Mouse (Mus musculus) T-helper 2 cell (primary cell): ENCODE measurements at regions not wholly inside any gene's neighbourhood (a gene's known extent, or its start where the extent isn't known, plus 50 kb on each side); places are given as distances from the start of the nearest gene placed in this dataset.

Experiments used
- in situ Hi-C: fragments of 300-600 bp; cut with MboI, MseI; formaldehyde crosslinking; loops from one replicate; pipeline ENCODE4 v1.15.1; 2025; ENCODE audit warnings: high pct_unique_total_duplicates

DNA sequence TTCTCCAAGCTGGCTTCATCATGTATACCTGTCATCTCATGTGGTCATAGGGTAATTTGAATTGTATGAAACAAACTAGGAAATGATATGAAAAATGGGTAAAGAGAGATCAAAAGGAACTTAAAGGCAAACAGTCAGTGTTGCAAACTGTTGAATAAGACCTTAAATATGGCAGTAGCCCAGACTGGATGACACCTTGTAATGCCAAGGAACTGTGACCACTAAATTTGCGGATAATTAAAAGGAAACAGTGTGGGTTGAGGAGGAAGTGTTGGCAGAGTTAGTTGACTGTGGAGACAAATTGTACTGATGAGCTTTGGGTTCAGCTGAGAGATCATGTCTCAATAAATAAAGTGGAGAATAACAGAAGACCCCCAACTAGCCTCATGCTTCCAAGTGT is 147.3 kb upstream of the Rasa1 start:
- in situ Hi-C loops, result loop anchor here (10.0 kb wide), 1 partner anchor 161 kb away; no protein-coding TSS in a partner anchor

DNA sequence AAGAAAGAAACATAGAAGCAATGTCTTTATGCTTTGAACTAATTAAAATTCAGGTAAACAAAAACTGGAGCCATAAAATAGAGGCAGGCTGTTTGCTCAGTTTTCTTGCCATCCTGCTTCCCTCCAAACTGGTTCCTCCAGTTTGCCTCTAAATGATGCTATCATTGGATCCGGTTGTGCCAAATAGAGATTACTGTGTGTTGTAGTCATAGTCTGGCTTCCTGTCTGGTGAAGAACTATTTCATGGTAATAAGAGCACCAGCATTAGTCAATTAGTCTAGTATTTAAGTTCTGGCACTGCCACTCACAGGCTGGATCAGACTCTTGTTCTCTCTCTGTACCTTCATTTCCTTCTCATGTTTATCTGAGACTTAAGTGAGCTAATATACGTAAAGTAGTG is 141.9 kb upstream of the Rasa1 start:
- in situ Hi-C loops, result loop anchor here (10.0 kb wide), 1 partner anchor 156 kb away; no protein-coding TSS in a partner anchor

DNA sequence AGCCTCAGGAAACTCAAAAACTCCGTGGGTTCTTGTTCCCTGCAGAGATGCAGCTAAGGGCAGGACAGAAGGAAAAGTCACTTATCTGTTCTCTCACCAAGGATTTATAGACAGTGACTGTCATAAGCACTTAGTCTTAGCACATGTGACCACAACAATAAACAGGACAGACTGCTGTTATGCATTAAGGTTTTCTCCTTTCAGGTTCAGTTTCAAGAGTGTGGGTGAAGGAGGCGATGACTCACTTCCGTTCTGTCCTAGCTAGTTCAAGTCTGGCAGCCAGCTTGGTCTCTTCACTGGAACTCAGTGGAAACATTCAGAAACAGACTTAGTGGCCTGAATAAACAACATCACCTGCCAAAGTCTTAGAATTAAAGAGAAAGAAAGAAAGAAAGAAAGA is 141.1 kb upstream of the Rasa1 start:
- in situ Hi-C loops, result loop anchor here (10.0 kb wide), 1 partner anchor 155 kb away; no protein-coding TSS in a partner anchor

DNA sequence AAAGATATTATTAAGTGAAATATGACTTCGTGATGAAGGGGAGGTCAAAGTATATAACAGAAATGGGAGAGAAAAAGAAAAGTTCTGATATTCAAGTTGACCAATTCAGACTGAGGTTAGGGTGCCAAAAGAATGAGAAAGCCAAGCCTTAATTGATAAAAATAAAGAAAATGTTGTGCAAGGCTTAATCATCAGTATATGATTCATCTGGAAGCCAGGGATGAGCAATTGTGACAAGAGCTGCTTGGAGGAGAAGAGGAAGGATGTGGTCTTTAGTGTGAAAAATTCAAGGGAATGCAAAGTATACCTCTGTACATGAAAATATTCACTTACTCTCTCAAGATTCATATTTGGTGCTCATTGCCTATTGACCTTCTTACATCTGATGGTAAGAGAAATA is 129.7 kb upstream of the Rasa1 start:
- in situ Hi-C loops, result no loop called here

DNA sequence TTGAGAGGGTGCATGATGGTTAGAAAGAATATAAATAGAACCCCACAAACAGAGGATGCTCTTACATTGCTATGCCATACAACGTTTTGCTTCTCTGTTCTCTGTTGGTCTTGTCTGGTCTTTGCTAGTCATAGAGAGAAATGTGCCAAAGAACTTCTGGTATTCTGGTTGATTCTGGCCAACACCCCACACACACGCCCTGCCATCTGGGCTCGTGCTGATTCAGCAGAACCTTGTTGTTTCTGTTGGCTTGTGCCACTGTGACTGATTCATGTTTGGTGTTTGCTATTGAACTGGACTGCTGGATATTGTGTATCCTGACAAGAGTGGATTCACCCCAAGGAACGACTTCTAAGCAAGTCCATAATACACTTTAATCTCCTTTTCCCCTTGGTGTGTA is 126.0 kb upstream of the Rasa1 start:
- in situ Hi-C loops, result no loop called here

DNA sequence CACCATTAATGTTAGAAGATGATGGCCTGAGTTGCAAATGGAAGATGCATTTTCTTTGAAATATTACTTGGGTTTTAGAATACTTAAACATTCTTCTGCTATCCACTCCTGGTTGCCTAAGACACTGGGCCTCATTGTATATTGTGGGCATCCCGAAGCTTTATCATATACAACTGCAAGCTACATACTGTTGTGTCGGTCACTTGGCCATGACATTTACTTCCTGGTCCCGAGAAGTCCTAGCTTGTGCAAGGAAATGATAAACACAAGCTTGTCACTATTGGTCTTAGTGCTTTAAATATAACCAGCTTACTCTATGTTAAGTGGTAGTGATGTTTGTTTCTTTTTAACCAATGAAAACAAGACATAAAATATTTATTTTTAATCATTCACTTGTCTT is 122.4 kb upstream of the Rasa1 start:
- in situ Hi-C loops, result no loop called here

DNA sequence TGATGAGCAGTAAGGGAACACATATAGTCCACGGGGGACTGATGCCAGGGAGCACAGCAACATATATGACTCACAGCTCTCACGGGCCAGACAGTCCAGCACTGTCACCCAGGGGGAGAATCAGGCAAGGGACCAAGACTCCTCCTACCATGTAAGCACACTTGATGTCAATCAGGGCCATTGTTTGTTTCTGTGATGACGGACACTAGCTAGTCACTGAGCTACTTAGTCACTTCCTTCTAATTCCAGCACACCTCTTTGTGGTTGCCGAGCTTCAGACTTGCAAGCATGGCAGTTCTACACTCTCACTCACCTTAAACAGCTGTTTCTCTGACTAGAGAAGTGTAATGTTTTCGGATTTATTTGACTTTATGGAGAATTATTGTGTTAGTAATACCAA is 109.9 kb upstream of the Rasa1 start:
- in situ Hi-C loops, result no loop called here

DNA sequence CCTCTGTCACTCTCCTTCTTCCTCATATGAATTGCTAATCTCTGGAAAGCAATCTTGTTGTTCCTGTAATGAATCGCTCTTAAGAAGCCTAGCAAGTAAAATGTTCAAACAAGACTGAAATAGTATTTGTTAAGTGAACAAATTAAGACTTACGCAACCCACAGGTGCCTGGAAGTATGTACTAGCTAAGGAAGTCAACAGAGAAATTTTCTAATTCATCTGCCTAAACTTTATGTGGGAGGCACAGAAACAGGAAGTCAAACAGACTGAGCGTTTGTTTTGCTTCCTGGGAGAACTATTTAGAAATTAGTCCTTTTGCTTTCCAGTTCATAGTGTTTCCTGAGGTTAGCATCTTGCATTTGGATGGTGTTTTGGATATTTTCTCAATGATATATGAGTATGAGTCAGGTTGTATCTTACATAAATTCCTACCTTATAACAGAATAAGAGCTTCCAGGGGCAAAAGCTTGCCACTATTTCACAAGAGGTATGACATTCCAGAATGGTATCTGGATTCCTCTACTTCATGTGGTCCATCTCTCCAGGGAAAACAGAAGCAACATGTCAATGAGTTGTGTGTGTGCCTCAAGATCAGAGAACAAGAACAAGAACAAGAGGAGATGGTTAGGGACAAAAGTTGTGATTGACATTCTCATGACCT is 87.5 kb upstream of the Rasa1 start:
- in situ Hi-C loops, result no loop called here

DNA sequence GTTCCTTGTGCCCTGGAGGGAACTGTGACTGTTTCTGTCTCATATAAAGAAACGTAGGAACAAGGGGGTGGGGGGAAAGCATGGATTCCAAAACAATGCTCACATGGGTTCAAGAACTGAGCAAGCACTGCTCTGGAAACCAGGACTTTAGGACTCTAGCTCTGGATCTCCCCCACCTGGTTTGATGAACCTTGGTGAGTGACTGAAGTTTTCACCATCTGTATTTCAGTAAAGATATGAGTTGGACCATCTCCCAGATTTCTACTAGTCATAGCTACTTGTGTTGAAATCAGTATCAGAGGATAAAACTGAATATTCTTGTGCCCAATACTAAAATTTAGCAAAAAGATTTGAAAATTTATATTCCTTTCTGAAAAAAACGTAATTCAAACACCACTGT is 70.7 kb upstream of the Rasa1 start:
- in situ Hi-C loops, result no loop called here

DNA sequence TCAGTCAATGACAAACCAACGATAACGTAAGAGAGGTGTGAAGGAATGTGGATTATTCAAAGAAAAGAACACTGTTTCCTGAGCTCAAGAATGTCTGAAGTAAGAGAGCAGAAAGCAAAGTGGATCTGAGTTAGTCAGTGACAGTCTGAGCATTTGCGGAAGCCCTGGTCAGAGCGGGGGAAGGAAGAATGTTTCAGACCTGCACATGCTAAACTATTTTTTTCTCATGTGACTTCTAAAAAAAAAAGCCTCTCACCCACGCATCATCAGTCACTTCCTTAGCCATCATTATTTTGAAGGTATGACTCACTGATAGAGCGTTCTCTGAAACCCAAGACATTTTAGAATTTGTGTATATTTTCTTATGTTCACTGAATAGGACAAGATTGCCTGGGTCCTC is 70.2 kb upstream of the Rasa1 start:
- in situ Hi-C loops, result no loop called here

DNA sequence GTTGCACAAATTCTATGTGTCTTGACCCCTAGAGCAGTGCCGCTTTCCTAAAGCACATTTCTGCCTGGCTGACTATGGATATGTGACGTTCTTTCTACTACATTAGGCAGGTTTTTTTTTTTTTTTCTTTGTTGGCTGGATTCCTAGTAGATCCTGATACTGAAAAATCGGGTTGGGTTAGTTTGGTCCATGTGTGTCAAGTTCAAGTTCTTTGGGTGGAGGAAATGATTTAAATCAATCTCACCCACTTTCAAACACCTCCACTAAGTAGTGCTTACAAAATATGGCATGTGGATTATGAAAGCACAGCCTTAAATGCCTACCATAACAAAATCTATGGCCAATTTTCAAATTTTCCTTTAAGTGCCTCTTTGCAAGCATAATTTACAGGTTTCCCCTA is 63.1 kb upstream of the Rasa1 start:
- in situ Hi-C loops, result no loop called here
